Mouse (Mus musculus) intestine, postnatal 0 days (tissue): ENCODE measurements around the gene Akap12. TPM values are rescaled to one million over a fixed set of nuclear protein-coding genes. Genes with fewer than 3 reads are reported as not detected.

Source experiments
- ATAC-seq: fragments of 200-750 bp; cut with Nextera tagmentation; 2 replicates; pipeline ENCODE4 v1.8.0; 2017; ENCODE audit warnings: mild to moderate bottlenecking, moderate TSS enrichment, moderate library complexity
- H3K27ac ChIP-seq: fragments of 300-500 bp; sonication (generic); 2 replicates; pipeline ENCODE4 v1.5.1; 2014; ENCODE audit warnings: mild to moderate bottlenecking, low read depth, low read length, moderate library complexity
- H3K27me3 ChIP-seq: fragments of 300-500 bp; sonication (generic); replicated peaks from 2 replicates; pipeline ENCODE4 v1.6.1; 2014; ENCODE audit warnings: low read length, mixed read lengths; ENCODE audit not compliant: control insufficient read depth, insufficient read depth
- H3K36me3 ChIP-seq: fragments of 300-500 bp; sonication (generic); 2 replicates; pipeline ENCODE4 v1.6.1; 2014; ENCODE audit warnings: mild to moderate bottlenecking, moderate library complexity; ENCODE audit not compliant: control insufficient read depth, insufficient read depth
- H3K4me1 ChIP-seq: fragments of 300-500 bp; sonication (generic); replicated peaks from 2 replicates; pipeline ENCODE4 v1.6.1; 2014; ENCODE audit warnings: antibody characterized with exemption, low read length, mixed read lengths; ENCODE audit not compliant: control insufficient read depth, insufficient read depth
- H3K4me2 ChIP-seq: fragments of 300-500 bp; sonication (generic); replicated peaks from 2 replicates; pipeline ENCODE4 v1.6.1; 2014; ENCODE audit warnings: low read depth, mild to moderate bottlenecking, moderate library complexity
- H3K4me3 ChIP-seq: fragments of 300-500 bp; sonication (generic); 2 replicates; pipeline ENCODE4 v1.5.1; 2014; ENCODE audit warnings: low read depth, low read length
- H3K9ac ChIP-seq: fragments of 300-500 bp; sonication (generic); 2 replicates; pipeline ENCODE4 v1.6.1; 2014; ENCODE audit warnings: mild to moderate bottlenecking, low read depth, low read length
- H3K9me3 ChIP-seq: fragments of 300-500 bp; sonication (generic); 2 replicates; pipeline ENCODE4 v1.6.1; 2016; ENCODE audit warnings: mixed run types; ENCODE audit not compliant: control insufficient read depth
- CTCF ChIP-seq: sonication (generic); IDR thresholded peaks from 2 replicates; pipeline ENCODE4 v1.5.1; 2016; ENCODE audit warnings: low read depth, mild to moderate bottlenecking, control low read depth, antibody characterized with exemption, moderate library complexity
- WGBS: fragments of 180-500 bp; shearing (Covaris S2); extraction: QIAGEN DNeasy Blood & Tissue Kit; methylation state at CpG from one replicate; pipeline ENCODE4 v1.1.7; 2014; 5-methylcytosine and 5-hydroxymethylcytosine counted together
- polyA plus RNA-seq: library from polyadenylated mRNA; unstranded; fragments of >200 nt; fragmentation: Nextera tagmentation; extraction: Ambion mirVana; gene quantifications from 2 replicates; pipeline ENCODE4 v1.2.1, GENCODE M21; 2015

Gene Akap12
- polyA plus RNA-seq, 1 experiment from 2014 or later = 15.4 TPM

- H3K9me3 ChIP-seq = no peaks in the 10 kb centered on the region
- no peaks in the 10 kb centered on the region for H3K27me3 ChIP-seq
- ATAC-seq = no peak
- 98% methylated on average over 14 of the region's 14 CpGs for WGBS
- no peak overlapping the region for H3K4me3 ChIP-seq
- no peak for TF ChIP-seq CTCF
- 0 out of 2 replicates have a peak, but pooled peaks cover 5% of the 10 kb centered on the region for H3K4me1 ChIP-seq
- H3K27ac ChIP-seq = no peak overlapping the region
- H3K9ac ChIP-seq = no peak overlapping the region
- no peak overlapping the region for H3K4me2 ChIP-seq
- H3K36me3 ChIP-seq = no peaks in the 10 kb centered on the region
Measured at GRCm38 (mm10) chr10:4347591-4347990, 81.4 kb downstream of the Akap12 start.

- H3K9me3 ChIP-seq = no peaks in the 10 kb centered on the region
- peaks cover 22% of the 10 kb centered on the region for H3K36me3 ChIP-seq
- TF ChIP-seq CTCF = no peak
- H3K9ac ChIP-seq = no peak overlapping the region
- H3K27ac ChIP-seq = no peak overlapping the region
- ATAC-seq = no peak
- H3K4me1 ChIP-seq = no peaks in the 10 kb centered on the region
- WGBS = 85% methylated on average over 38 of the region's 38 CpGs
- no peak overlapping the region for H3K4me3 ChIP-seq
- no peak overlapping the region for H3K4me2 ChIP-seq
- H3K27me3 ChIP-seq = no peaks in the 10 kb centered on the region
Measured at GRCm38 (mm10) chr10:4354371-4355260, 88.4 kb downstream of the Akap12 start.

GRCm38 (mm10) chr10:4355882-4356451 lies 89.8 kb downstream of the Akap12 start:
- H3K4me1 ChIP-seq = no peaks in the 10 kb centered on the region
- ATAC-seq = no peak
- no peaks in the 10 kb centered on the region for H3K9me3 ChIP-seq
- H3K27ac ChIP-seq = no peak overlapping the region
- H3K27me3 ChIP-seq = no peaks in the 10 kb centered on the region
- no peak for TF ChIP-seq CTCF
- H3K36me3 ChIP-seq = peaks cover 22% of the 10 kb centered on the region
- H3K4me2 ChIP-seq = no peak overlapping the region
- H3K9ac ChIP-seq = no peak overlapping the region
- no peak overlapping the region for H3K4me3 ChIP-seq
- WGBS = 90% methylated on average over 19 of the region's 19 CpGs

GRCm38 (mm10) chr10:4356640-4357039 lies 90.5 kb downstream of the Akap12 start:
- H3K4me3 ChIP-seq = no peak overlapping the region
- no peak overlapping the region for H3K9ac ChIP-seq
- peaks cover 22% of the 10 kb centered on the region for H3K36me3 ChIP-seq
- no peaks in the 10 kb centered on the region for H3K27me3 ChIP-seq
- H3K4me1 ChIP-seq = no peaks in the 10 kb centered on the region
- no peak overlapping the region for H3K27ac ChIP-seq
- WGBS = 79% methylated on average over 5 of the region's 5 CpGs
- no peak for ATAC-seq
- TF ChIP-seq CTCF = no peak
- H3K4me2 ChIP-seq = no peak overlapping the region
- no peaks in the 10 kb centered on the region for H3K9me3 ChIP-seq

DNA sequence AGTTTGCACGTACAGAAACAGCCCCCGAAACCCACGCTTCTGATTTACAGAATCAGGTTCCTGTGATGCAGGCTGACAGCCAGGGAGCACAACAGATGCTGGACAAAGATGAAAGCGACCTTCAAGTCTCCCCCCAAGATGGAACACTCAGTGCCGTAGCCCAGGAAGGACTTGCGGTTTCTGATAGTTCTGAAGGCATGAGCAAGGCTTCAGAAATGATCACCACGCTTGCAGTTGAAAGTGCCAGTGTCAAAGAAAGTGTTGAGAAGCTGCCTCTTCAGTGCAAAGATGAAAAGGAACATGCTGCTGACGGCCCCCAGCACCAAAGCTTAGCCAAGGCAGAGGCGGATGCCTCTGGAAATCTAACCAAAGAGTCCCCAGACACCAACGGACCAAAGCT lies 91.3 kb downstream of the Akap12 start:
- no peaks in the 10 kb centered on the region for H3K4me1 ChIP-seq
- H3K9ac ChIP-seq = no peak overlapping the region
- peaks cover 1% of the 10 kb centered on the region; the same call in 1 of the 2 replicates for H3K9me3 ChIP-seq
- H3K36me3 ChIP-seq = peaks cover 22% of the 10 kb centered on the region
- no peaks in the 10 kb centered on the region for H3K27me3 ChIP-seq
- no peak overlapping the region for H3K4me2 ChIP-seq
- H3K27ac ChIP-seq = no peak overlapping the region
- no peak overlapping the region for H3K4me3 ChIP-seq
- no peak for TF ChIP-seq CTCF
- ATAC-seq = no peak
- WGBS = 93% methylated on average over 10 of the region's 10 CpGs

DNA sequence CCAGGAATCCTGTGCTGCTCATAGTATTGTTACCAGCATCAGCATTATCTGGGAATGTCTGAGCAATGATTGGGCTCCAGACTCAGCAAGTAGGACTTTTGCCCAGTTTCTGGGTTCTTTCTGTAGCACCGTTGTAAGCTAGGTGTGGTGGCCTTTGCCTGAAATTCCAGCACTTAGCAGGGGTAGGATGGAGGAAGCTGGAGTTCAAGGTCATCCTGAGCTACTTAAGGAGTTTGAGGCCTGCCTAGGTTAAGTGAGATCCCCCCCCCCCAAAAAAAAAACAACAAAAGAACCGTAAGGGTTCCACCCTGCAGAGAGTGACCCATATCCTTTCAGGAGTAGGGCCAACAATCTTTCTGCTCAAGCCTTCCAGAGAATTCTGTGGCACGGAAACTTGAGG lies 98.4 kb downstream of the Akap12 start:
- ATAC-seq = no peak
- no peaks in the 10 kb centered on the region for H3K4me1 ChIP-seq
- H3K4me2 ChIP-seq = no peak overlapping the region
- H3K9me3 ChIP-seq = peaks cover 6% of the 10 kb centered on the region; the same call in 1 of the 2 replicates
- no peak for TF ChIP-seq CTCF
- H3K9ac ChIP-seq = no peak overlapping the region
- H3K36me3 ChIP-seq = peaks cover 12% of the 10 kb centered on the region; the same call in 1 of the 2 replicates
- no peaks in the 10 kb centered on the region for H3K27me3 ChIP-seq
- H3K27ac ChIP-seq = no peak overlapping the region
- WGBS = 77% methylated on average over 3 of the region's 3 CpGs
- no peak overlapping the region for H3K4me3 ChIP-seq
